7 mouse cellular contexts compared by ENCODE assay signal in the genomic region with DNA sequence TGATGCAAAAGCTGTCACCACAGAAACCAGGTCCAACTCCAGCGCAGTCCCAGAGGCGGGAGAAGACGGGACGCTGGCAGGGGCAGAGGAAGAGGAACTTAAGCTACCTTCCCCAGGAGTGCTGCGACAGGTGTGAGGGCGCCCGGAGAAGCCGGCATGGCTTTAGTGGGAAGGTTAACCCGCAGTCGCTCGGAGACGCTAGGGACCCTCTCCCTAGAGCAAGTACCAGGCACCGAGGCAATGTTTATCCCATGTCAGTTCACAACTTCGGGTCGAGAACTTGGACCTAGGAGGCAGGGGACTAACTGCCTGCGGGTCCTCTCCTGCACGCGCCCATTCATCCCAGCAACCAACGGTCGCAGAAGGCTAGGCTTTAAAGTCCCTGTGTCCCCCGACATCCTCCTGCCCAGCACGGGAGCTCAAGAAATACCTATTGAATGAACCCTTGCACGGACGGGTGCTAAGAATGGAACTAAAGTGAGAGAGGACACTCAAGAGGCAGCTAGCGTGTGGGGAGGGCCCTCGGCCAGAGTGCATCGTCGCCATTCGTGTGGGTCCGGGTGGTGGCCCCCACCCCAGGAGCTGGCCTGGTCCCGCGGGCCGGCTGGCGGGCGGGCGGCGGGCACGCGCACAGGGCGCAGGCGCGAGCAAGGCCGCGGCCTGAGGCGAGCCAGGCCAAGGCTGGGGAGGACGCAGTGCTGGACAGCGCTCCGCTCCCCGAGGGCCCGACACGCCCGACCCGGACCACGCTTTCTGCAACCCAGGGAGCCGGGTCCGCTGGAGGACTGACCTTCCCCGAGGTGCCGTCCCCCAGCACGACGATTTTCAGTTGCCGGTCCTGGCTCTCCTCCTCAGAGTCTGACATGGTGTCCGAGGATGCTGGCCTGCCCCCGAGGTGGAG. TPM values are rescaled to one million over a fixed set of nuclear protein-coding genes. Genes with fewer than 3 reads are reported as not detected.
DNase-seq lines count a peak whose midpoint lies in the region; ATAC-seq and TF ChIP-seq lines count a peak whose summit lies in the region.

No protein-coding gene starts in this region.

- TF ChIP-seq CTCF in gastrocnemius, adult 2 months (IDR thresholded peaks at IDR 0.05): no peak
- TF ChIP-seq CTCF in left cerebral cortex, adult 2 months (IDR thresholded peaks at IDR 0.05): no peak

- peaks cover 7% of the 10 kb centered on the region for H3K4me1 ChIP-seq in hindbrain, embryonic 16.5 days (ENCODE audit: control insufficient read depth, insufficient read depth, low read depth, low read length)

- no peaks in the 10 kb centered on the region for H3K9me3 ChIP-seq in hindbrain, embryonic 16.5 days (ENCODE audit: control insufficient read depth, low read length)

- H3K27me3 ChIP-seq in hindbrain, embryonic 16.5 days (replicated peaks; ENCODE audit: control insufficient read depth, insufficient read depth, low read length): no peaks in the 10 kb centered on the region

- peak overlapping the region; percentile 82 for H3K4me3 ChIP-seq in gastrocnemius, adult 2 months
- H3K4me3 ChIP-seq in hindbrain, embryonic 16.5 days (ENCODE audit: low read length): peak overlapping the region; percentile 72
- H3K4me3 ChIP-seq in left cerebral cortex, adult 2 months: peak overlapping the region; percentile 92

- WGBS in hindbrain, embryonic 16.5 days: under 1% methylated on average over 57 of the region's 63 CpGs

- ATAC-seq in activated CD4-positive, CD25-positive, alpha-beta regulatory T cell, adult 4 months: peak; percentile 4
- peak; percentile 84 for ATAC-seq in hindbrain, embryonic 16.5 days

- no peaks in the 10 kb centered on the region for H3K36me3 ChIP-seq in hindbrain, embryonic 16.5 days (ENCODE audit: control insufficient read depth, insufficient read depth, low read length)

- intact Hi-C loops in gastrocnemius, adult 2 months (cut with DNase I): loop anchor here (10.0 kb wide), 1 partner anchor 137 kb away; the partner anchor contains the start of gene Bod1l
- intact Hi-C loops in left cerebral cortex, adult 2 months (cut with DNase I): loop anchor here (1.0 to 5.0 kb wide), 3 partner anchors 58 to 580 kb away; partner anchors contain the start of gene Bod1l

- H3K4me2 ChIP-seq in hindbrain, embryonic 16.5 days (ENCODE audit: low read length): peak overlapping the region; percentile 96

- peak overlapping the region; percentile 87 for H3K9ac ChIP-seq in hindbrain, embryonic 16.5 days (ENCODE audit: low read depth, low read length)

- peak; percentile 48 to 79 for DNase-seq in cerebellum, postnatal 14 days
- DNase-seq in gastrocnemius, adult 2 months: peak; percentile 78
- peak; percentile 42 to 60 for DNase-seq in left cerebral cortex, adult 2 months (ENCODE audit: extremely low spot score in 1 of 2, low spot score in 2 of 2)
- peak; percentile 46 for DNase-seq in lung, postnatal 36 days
- peak; percentile 53 to 61 for DNase-seq in right cerebral cortex, adult 2 months (ENCODE audit: low spot score in 2 of 2)

- H3K27ac ChIP-seq in gastrocnemius, adult 2 months: peak overlapping the region; percentile 93
- peak overlapping the region; percentile 90 for H3K27ac ChIP-seq in hindbrain, embryonic 16.5 days (ENCODE audit: low read depth, low read length)
- H3K27ac ChIP-seq in left cerebral cortex, adult 2 months: peak overlapping the region; percentile 98

RNA-seq across cellular contexts. Expression of gene Rab28, which starts 0.6 kb away (rescaled TPM):
- 10 to 100 TPM; 23.0 to 24.1 TPM for polyA plus RNA-seq in activated CD4-positive, CD25-positive, alpha-beta regulatory T cell, adult 4 months (2017; shearing (Covaris generic))
- 10 to 100 TPM; 83.0 to 98.9 TPM for total RNA-seq in gastrocnemius, adult 2 months (2021)
- 59.4 and 60.2 TPM in 2 replicates for polyA plus RNA-seq in hindbrain, embryonic 16.5 days (2015; fragmentation: Nextera tagmentation; extraction: Ambion mirVana)
- 10 to 100 TPM; 76.4 to 83.0 TPM for total RNA-seq in left cerebral cortex, adult 2 months (2021)

RNA-seq across cellular contexts. Expression of gene Nkx3-2, which starts 56.9 kb away (rescaled TPM):
- not detected for polyA plus RNA-seq in activated CD4-positive, CD25-positive, alpha-beta regulatory T cell, adult 4 months (2017; shearing (Covaris generic))
- not detected for total RNA-seq in gastrocnemius, adult 2 months (2021)
- not detected in 2 replicates for polyA plus RNA-seq in hindbrain, embryonic 16.5 days (2015; fragmentation: Nextera tagmentation; extraction: Ambion mirVana)
- not detected for total RNA-seq in left cerebral cortex, adult 2 months (2021)

Comparison
In these comparisons a context has a peak if more than half of its experiments do, and no peak if none do; other contexts are left out.
1. Peak in every context shown above with its lines: DNase-seq, ATAC-seq, H3K4me3 ChIP-seq and H3K27ac ChIP-seq.